Mouse (Mus musculus) cortical plate, adult 2 months (tissue): ENCODE measurements around the gene Gm13128. TPM values are rescaled to one million over a fixed set of nuclear protein-coding genes. Genes with fewer than 3 reads are reported as not detected.
"Not testable (repeated sequence)": the region's sequence is repeated elsewhere in the genome, so short reads cannot be mapped to it uniquely, and the experiment has no call there.

ENCODE experiments used
- H3K27ac ChIP-seq: fragments of 200-500 bp; 2 replicates; pipeline ENCODE4 v1.5.1; 2012; ENCODE audit warnings: low read length, control low read depth, inconsistent platforms; ENCODE audit not compliant: insufficient read depth
- H3K4me1 ChIP-seq: fragments of 200-500 bp; 2 replicates; pipeline ENCODE4 v1.6.1; 2011; ENCODE audit warnings: low read length; ENCODE audit not compliant: control insufficient read depth, insufficient read depth
- H3K4me3 ChIP-seq: fragments of 200-500 bp; 2 replicates; pipeline ENCODE4 v1.5.1; 2011; ENCODE audit warnings: mild to moderate bottlenecking, low read length, control low read depth; ENCODE audit not compliant: insufficient read depth
- CTCF ChIP-seq: fragments of 200-500 bp; IDR thresholded peaks from 2 replicates; pipeline ENCODE4 v1.5.1; 2011; ENCODE audit warnings: mild to moderate bottlenecking, control low read depth, low read length; ENCODE audit not compliant: insufficient read depth; ENCODE audit errors: extremely low read depth
- POLR2A ChIP-seq: fragments of 200-500 bp; IDR thresholded peaks from 2 replicates; pipeline ENCODE4 v1.6.1; 2011; ENCODE audit warnings: mild to moderate bottlenecking, low read length, control low read depth; ENCODE audit not compliant: insufficient read depth; ENCODE audit errors: extremely low read depth
- polyA plus RNA-seq: library from polyadenylated mRNA; depleted of rRNA; stranded (reverse); fragments of >200 nt; gene quantifications from 2 replicates; pipeline ENCODE4 v1.2.3, GENCODE M21; 2012; rRNA removed

Gene Gm13128
- not detected in 2 replicates for polyA plus RNA-seq

GRCm38 (mm10) chr4:144329949-144330348, at the start of gene Gm13128:
Gene Gm13128, plus strand, starts transcription at chr4:144330249.
- not testable (repeated sequence) for H3K4me3 ChIP-seq, H3K4me1 ChIP-seq, H3K27ac ChIP-seq

DNA sequence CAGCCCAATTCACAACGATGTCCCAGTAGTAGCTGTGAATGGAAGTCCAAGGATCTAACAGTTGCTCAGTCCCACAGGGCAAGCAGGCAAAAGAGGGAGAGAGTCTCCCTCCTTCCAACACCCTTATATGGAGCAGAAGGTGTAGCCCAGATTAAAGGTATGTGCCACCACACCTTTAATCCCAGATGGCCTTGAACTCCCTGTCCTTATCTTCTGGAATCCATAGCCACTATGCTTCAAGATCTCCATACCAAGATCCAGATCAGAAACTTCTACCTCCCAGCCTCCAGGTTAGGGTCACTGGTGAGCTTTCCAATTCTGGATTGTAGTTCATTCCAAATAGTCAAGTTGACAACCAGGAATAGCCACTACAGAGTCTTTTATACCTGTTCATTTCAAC, 49.7 kb upstream of the Gm13128 start, which contains the start of gene Pramel5:
Pramel5 (minus strand) TSS at position 101 of the 400 bp plus-strand sequence.
- not testable (repeated sequence) for H3K4me3 ChIP-seq, H3K4me1 ChIP-seq

DNA sequence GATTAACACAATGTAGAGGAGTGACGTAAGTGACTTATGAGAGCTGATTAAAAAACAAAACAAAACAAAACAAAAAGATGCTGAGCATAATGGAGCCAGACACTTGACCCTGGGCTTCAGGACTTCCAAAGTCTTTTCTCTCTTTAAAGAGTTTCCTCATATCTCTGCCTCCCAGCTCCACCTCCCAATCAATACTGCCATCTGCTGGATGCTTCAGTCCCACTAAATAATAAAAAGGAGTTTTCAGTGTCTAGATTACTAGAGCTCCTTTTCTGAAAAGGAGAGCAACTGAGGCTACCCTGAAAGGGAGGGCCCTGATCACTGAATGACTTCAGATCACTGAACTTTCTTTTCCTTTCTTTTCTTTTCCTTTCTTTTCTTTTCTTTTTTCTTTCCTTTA, 30.6 kb upstream of the Gm13128 start:
- H3K4me3 ChIP-seq, H3K27ac ChIP-seq, H3K4me1 ChIP-seq: not testable (repeated sequence)

More for the DNA sequence above, 49.7 kb upstream of the Gm13128 start, which contains the start of gene Pramel5:
- H3K27ac ChIP-seq, result not testable (repeated sequence)

GRCm38 (mm10) chr4:144312666-144313460, 17.2 kb upstream of the Gm13128 start:
- not testable (repeated sequence) for H3K4me1 ChIP-seq, H3K4me3 ChIP-seq, H3K27ac ChIP-seq

DNA sequence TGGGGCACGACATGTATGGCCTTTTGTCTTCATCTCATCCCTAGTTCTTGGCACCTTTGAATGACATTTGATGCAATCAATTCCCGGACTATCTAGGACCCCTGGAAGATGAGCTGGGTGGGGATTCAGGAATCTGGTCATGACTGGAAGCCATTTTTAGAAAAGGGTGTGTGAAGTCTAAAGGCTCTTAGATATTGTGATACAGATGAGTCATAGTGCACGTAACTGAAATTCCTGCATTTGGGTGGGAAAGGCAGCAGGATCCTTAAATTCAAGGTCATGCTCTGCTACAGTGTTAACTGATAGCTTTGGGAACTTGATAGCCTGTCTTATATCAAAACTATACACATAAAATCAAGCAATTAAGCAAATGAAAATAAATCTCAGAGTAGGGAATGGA, 5.8 kb downstream of the Gm13128 start:
- H3K4me1 ChIP-seq, H3K4me3 ChIP-seq, H3K27ac ChIP-seq: not testable (repeated sequence)

DNA sequence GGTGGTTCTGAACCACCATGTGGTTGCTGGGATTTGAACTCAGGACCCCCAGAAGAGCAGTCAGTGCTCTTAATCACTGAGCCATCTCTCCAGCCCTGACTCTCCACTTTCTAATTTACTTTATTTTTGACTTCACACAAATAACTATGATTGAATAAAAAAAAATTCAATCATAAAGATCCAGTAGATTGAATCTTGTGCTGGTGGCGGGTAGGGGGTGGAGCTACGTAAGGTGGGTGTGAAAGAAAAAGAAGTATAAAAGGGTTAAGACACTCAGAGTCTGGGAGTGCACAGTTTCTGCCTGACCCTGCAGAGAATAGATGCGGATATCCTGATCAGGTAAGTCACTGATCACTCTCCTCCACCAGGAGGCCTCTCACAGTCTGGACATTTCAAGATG, 27.6 kb downstream of the Gm13128 start, which contains the start of gene Gm13119:
Gm13119 (plus strand) TSS at position 301 of the 400 bp plus-strand sequence.
- H3K4me3 ChIP-seq, H3K4me1 ChIP-seq, H3K27ac ChIP-seq: not testable (repeated sequence)

- no peaks in the 10 kb centered on the region for H3K4me1 ChIP-seq
- H3K4me3 ChIP-seq, result no peak within 1 kb of the TSS
- no peak within 1 kb of the TSS for H3K27ac ChIP-seq
- TF ChIP-seq POLR2A (no peak), CTCF (no peak)
Measured at GRCm38 (mm10) chr4:144377911-144378310, 47.9 kb downstream of the Gm13128 start, which contains the start of gene Pramef20. Gene Pramef20, minus strand, starts transcription at chr4:144377933.

Other genes with a start within 250 kb of the Gm13128 start
- gene Gm13102, start 223.8 kb upstream of the Gm13128 start, polyA plus RNA-seq, result not detected in 2 replicates
- gene Oog3, start 167.6 kb upstream of the Gm13128 start, polyA plus RNA-seq, result not detected in 2 replicates
- not detected in 2 replicates for gene Oog2, start 139.5 kb upstream of the Gm13128 start, polyA plus RNA-seq
- gene C87977, start 116.9 kb upstream of the Gm13128 start, polyA plus RNA-seq, result not detected in 2 replicates
- not detected in 2 replicates for gene Pramel5, start 49.8 kb upstream of the Gm13128 start, polyA plus RNA-seq
- gene Gm13119, start 27.7 kb downstream of the Gm13128 start, polyA plus RNA-seq, result not detected in 2 replicates
- not detected in 2 replicates for gene Pramef20, start 47.7 kb downstream of the Gm13128 start, polyA plus RNA-seq
- not detected in 2 replicates for gene Pramef12, start 78.2 kb downstream of the Gm13128 start, polyA plus RNA-seq
- not detected in 2 replicates for gene 1700012P22Rik, start 108.5 kb downstream of the Gm13128 start, polyA plus RNA-seq
- not detected in 2 replicates for gene Gm9944, start 123.1 kb downstream of the Gm13128 start, polyA plus RNA-seq
- not detected in 2 replicates for gene Aadacl3, start 133.5 kb downstream of the Gm13128 start, polyA plus RNA-seq
- not detected in 2 replicates for gene 9430007A20Rik, start 189.6 kb downstream of the Gm13128 start, polyA plus RNA-seq
- not detected in 2 replicates for gene Gm13124, start 234.9 kb downstream of the Gm13128 start, polyA plus RNA-seq